Mouse (Mus musculus) bone marrow macrophage, adult 2 months (primary cell): Measurements from ENCODE around the gene Gm5799. TPM values are rescaled to one million over a fixed set of nuclear protein-coding genes. Genes with fewer than 3 reads are reported as not detected.
"Not testable (repeated sequence)": the region's sequence is repeated elsewhere in the genome, so short reads cannot be mapped to it uniquely, and the experiment has no call there.

Experiments
- H3K27ac ChIP-seq: 2 replicates; pipeline ENCODE4 v1.5.1; 2012; ENCODE audit warnings: low read depth, low read length; ENCODE audit not compliant: insufficient read depth
- H3K4me1 ChIP-seq: 2 replicates; pipeline ENCODE4 v1.6.1; 2012; ENCODE audit warnings: low read length; ENCODE audit not compliant: control insufficient read depth, insufficient read depth
- H3K4me3 ChIP-seq: 2 replicates; pipeline ENCODE4 v1.5.1; 2012; ENCODE audit warnings: mild to moderate bottlenecking, low read length, moderate library complexity; ENCODE audit not compliant: insufficient read depth
- polyA plus RNA-seq: library from polyadenylated mRNA; stranded (reverse); fragments of >200 nt; gene quantifications from 2 replicates; pipeline ENCODE4 v1.2.4, GENCODE M21; 2012; ENCODE audit not compliant: missing spikeins, insufficient read depth, insufficient read length

Gene Gm5799
- not detected in 2 replicates for polyA plus RNA-seq

DNA sequence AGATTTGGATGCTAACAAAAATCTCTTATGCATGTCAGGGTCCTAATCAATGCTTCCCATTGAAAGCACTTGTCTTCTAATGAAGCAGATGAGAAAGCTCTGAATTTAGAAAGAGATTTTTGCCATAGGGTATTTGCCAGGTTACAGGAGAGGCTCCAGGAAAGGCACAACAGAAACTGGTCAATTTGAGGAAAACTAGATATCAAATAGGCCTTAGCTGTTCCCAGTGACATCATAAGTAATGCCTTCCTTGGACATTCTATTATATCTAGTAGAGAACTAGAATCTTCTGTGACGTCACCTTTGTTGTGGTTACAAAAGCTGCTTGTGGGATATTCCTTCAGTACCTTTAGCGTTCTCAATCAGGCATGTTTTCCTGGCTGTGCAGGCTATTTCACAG is at the start of gene Gm5799:
TSS of gene Gm5799 (plus strand) at position 301 of the 400 bp plus-strand sequence.
- not testable (repeated sequence) for H3K27ac ChIP-seq, H3K4me3 ChIP-seq, H3K4me1 ChIP-seq

DNA sequence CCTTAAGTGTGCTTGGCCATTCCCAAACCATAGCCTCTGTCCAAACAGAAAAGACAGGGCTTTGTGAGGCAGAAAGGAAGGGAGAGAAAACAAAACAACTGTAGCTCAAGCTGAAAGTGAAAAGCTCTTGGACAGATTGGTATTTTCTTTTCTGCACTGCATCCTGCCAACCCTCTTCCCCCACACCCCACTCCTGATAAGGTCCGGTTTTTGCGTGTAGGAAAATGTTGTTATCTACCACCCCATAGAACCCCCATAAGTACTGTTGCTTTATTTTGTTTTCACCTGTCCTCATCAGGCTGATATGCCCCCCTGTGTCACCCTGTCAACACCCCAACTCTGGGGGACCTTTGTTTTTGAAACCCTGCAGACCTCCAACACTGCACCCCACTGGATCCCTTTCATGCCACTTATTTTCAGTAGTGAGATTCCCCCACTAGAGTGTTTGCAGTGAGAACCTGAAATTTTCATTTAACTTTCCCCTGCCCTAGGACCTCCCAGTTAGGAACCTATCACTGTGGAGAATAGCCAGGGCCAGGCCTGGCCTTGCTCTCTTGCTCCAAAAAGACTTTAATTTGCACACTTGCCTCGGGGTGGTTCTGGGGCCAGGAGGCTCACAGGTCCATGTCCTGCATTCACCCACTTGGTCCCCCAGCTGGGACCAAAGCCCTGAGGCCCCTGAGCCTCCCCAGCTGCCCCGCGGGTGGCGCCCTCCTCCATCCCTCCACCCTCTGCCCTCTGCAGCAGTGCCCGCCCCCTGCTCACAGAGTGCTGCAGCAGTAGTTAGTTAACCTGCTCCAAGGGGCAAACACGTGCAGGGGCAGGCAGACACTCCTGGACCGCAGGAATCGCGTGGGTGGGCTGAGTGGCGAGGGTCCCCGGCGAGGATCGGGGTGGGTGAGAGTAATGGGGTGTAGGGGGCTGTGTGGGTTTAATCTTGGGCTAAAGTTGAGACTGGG is 12.0 kb upstream of the Gm5799 start:
- not testable (repeated sequence) for H3K4me1 ChIP-seq, H3K27ac ChIP-seq, H3K4me3 ChIP-seq

DNA sequence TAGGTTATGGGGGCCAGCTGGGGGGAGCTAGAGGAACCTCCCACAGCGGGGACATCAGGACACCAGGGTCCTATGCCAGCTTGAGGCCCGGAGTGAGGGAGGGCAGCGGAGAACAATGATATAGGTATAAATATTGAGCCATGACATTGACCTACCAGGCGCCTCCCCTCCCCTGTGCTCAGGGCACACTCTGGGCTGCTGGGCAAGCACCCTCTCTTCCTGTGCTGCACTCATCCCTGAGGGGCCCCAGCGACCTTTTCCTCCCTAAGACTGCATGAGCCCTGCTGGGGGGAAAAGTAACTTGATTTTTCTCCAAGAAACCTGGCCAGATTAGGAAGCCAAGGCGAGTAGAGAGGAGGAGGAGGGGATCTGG is 11.4 kb upstream of the Gm5799 start:
- not testable (repeated sequence) for H3K27ac ChIP-seq, H3K4me3 ChIP-seq, H3K4me1 ChIP-seq

DNA sequence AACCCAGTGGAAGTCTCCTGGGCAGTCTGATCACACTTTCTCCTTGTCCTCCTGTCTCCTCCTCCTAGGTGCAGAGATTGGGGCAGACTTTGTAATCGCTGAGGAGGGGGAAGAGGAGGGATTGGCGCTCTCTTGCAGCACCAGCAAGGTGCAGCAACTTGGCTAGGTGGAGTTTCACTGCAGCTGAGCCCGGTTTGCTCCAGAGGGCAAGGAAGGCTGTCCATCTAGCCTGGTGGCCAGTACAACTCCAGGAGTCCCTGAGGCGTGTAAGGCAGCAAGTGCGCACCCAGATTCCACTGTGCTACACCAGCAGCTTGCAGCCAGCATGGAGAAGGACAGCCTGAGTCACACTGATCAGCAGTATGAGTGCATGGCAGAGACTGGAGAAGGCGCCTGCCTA is 11.0 kb upstream of the Gm5799 start:
- not testable (repeated sequence) for H3K4me3 ChIP-seq, H3K4me1 ChIP-seq, H3K27ac ChIP-seq

DNA sequence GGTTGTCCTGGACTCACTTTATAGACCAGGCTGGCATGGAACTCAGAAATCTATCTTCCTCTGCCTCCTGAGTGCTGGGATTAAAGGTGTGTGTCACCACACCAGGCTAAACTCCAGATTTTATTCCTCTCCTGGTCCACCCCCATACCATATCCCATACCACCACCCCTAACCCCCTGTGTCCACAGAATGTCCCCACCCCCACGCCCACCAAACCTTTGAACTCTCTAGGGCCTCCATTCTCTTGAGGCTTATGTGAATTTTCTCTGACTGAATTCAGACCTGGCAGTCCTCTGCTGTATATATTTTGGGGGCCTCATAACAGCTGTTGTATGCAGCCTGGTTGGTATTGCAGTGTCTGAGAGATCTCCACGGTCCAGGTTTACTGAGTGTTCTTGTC is 5.2 kb upstream of the Gm5799 start:
- not testable (repeated sequence) for H3K4me3 ChIP-seq, H3K27ac ChIP-seq, H3K4me1 ChIP-seq

DNA sequence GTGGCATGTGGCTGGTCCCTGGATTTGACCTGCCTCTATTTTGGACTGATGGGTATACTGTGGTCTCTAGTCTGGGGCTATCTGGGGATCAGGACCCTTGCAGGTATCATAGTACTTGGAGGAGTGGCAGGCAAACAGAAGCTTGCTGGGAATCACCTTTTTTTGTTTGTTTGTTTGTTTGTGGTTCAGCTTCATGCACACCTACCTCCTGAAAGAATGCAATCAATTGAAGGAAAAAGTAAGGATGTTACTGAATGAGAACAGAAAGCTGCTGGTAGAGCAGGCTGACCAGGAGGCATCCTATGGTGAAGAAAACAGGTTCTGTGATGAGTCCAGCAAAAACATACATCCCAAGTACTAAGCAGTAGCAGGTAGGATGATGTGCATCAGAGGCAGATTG is 2.9 kb downstream of the Gm5799 start:
- H3K4me1 ChIP-seq, H3K27ac ChIP-seq, H3K4me3 ChIP-seq: not testable (repeated sequence)

DNA sequence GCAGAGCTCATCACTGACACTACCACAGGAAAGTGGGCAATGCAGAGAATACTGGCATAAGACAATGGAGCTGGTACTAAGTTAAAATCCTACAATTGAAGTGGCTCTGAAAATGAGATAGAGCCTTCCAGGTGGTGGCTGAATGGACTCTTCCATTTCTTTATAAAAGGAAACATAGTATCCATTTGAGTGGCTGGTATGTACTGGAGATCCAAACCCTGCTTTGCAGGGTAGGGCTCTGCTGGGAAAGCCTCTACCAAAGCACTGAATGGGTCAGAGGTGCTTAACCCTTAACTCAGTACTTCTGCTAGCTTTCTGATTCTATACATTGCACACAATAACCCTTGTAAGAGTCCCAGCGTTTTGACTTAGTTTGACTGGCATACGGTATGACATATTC is 8.9 kb downstream of the Gm5799 start:
- H3K4me3 ChIP-seq, H3K4me1 ChIP-seq, H3K27ac ChIP-seq: not testable (repeated sequence)

DNA sequence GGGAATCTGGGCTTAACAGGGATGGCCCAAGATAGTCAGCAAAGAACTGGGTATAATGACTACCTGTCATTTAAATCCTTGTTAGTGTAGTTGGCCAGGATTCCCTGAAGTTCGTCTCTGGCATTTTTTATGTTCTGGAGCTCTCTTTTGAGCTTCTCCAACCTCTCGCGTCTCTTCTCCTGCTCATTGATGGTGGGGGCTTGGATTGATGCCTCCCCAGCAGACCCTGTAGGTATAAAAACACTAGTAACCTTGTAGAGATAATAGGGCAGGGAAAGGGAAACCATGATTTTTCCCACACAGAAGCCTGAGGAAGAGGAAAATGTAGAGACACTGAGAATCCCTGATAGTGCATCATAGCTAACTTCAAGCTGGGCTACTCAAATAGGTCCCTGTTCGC is 34.6 kb downstream of the Gm5799 start:
- H3K4me1 ChIP-seq, H3K4me3 ChIP-seq, H3K27ac ChIP-seq: not testable (repeated sequence)

DNA sequence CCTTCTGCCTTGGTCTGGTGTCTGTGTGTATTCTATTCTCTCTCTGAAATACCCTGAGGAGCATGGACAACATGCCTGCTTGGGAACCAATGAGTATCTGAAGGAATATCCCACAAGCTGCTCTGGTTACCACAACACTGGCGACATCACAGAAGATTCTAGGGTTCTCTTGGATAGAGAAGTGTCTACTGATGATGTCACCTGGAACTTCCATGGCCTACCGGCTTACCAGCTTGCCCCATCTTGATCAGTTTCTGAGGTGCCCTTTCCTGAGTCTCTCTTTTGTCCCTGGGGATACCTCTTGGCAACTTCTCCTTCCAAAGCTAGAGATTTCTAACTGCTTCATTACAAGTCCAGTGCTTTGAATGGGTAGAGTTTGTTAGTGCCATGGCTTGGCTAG is 35.7 kb downstream of the Gm5799 start, which contains the start of gene Gm17654:
TSS of gene Gm17654 (minus strand) at position 101 of the 400 bp plus-strand sequence.
- not testable (repeated sequence) for H3K4me1 ChIP-seq, H3K27ac ChIP-seq, H3K4me3 ChIP-seq

Other genes with a start within 250 kb of the Gm5799 start
- gene Gm8127, start 249.7 kb upstream of the Gm5799 start, polyA plus RNA-seq, result not detected in 2 replicates
- gene 1700001F09Rik, start 195.8 kb upstream of the Gm5799 start, polyA plus RNA-seq, result not detected in 2 replicates
- not detected in 2 replicates for gene Gm8138, start 127.2 kb upstream of the Gm5799 start, polyA plus RNA-seq
- gene Gm17654, start 35.6 kb downstream of the Gm5799 start, polyA plus RNA-seq, result not detected in 2 replicates
- not detected in 2 replicates for gene Gm10375, start 64.4 kb downstream of the Gm5799 start, polyA plus RNA-seq
- gene Gm8165, start 133.6 kb downstream of the Gm5799 start, polyA plus RNA-seq, result not detected in 2 replicates
- gene Gm7324, start 154.3 kb downstream of the Gm5799 start, polyA plus RNA-seq, result 1.9 and 5.3 TPM in 2 replicates
- gene Gm16506, start 183.9 kb downstream of the Gm5799 start, polyA plus RNA-seq, result not detected in 2 replicates
- gene Gm6526, start 204.3 kb downstream of the Gm5799 start, polyA plus RNA-seq, result not detected in 2 replicates
- not detected in 2 replicates for gene Gm8180, start 241.2 kb downstream of the Gm5799 start, polyA plus RNA-seq